In the genomic region with DNA sequence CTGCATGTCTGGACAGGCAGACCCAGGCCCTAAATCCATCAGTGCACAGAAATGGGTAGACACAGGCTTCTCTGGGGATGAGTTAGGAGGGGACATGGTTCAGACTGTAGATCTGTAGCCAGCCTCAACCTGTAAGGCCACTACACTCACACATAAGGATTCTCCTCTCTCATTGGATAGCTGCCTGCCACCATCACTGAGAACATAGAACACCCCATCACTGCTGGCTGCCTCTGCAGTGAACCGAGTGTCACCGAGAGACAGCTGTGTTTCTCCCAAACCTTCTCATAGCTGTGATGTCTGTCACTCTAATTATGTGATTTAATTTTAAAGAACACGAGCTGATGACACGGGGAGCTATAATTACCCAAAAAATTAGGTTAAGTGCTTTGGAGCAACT, we compare ENCODE assay signal across 9 mouse cellular contexts. TPM values are rescaled to one million over a fixed set of nuclear protein-coding genes. Genes with fewer than 3 reads are reported as not detected.
DNase-seq lines count a peak whose midpoint lies in the region; ATAC-seq and TF ChIP-seq lines count a peak whose summit lies in the region.
"Had no signal": no experiment of that assay in that cellular context is flagged by ENCODE, and none has a peak within 500 bp of the region (broad histone marks: within the 10 kb centered on the region; RNA-seq: fewer than 3 reads in every experiment).

No protein-coding gene starts in this region.

- WGBS in hindbrain, embryonic 16.5 days: 69% methylated on average over 4 of the region's 4 CpGs
- 80% methylated on average over 4 of the region's 4 CpGs for WGBS in hindbrain, embryonic 12.5 days

- H3K36me3 ChIP-seq in hindbrain, embryonic 16.5 days (ENCODE audit: control insufficient read depth, insufficient read depth, low read length): no peaks in the 10 kb centered on the region
- no peaks in the 10 kb centered on the region for H3K36me3 ChIP-seq in hindbrain, embryonic 12.5 days

- H3K9ac ChIP-seq in hindbrain, embryonic 16.5 days (ENCODE audit: low read depth, low read length): no peak overlapping the region
- no peak overlapping the region for H3K9ac ChIP-seq in hindbrain, embryonic 12.5 days

- TF ChIP-seq CTCF in embryonic fibroblast, embryonic 13.5 days (IDR thresholded peaks at IDR 0.05; ENCODE audit: borderline replicate concordance, insufficient read depth, low read length): no peak

- no peak for TF ChIP-seq POLR2A in embryonic fibroblast, embryonic 13.5 days (IDR thresholded peaks at IDR 0.05; ENCODE audit: low read depth, low read length)

- no peaks in the 10 kb centered on the region for H3K27me3 ChIP-seq in hindbrain, embryonic 16.5 days (replicated peaks; ENCODE audit: control insufficient read depth, insufficient read depth, low read length)
- H3K27me3 ChIP-seq in hindbrain, embryonic 12.5 days: peaks cover 8% of the 10 kb centered on the region

- no peaks in the 10 kb centered on the region for H3K9me3 ChIP-seq in hindbrain, embryonic 16.5 days (ENCODE audit: control insufficient read depth, low read length)
- H3K9me3 ChIP-seq in hindbrain, embryonic 12.5 days (replicated peaks): no peaks in the 10 kb centered on the region

- peak; percentile 7; the same call in 1 of the 2 replicates for ATAC-seq in cerebellum, adult (ENCODE audit: insufficient number of reproducible peaks, low FRiP score, low TSS enrichment)
- peak; percentile 20 for ATAC-seq in hindbrain, embryonic 16.5 days
- ATAC-seq in hindbrain, embryonic 12.5 days (ENCODE audit: low FRiP score): no peak

- H3K4me1 ChIP-seq in hindbrain, embryonic 16.5 days (ENCODE audit: control insufficient read depth, insufficient read depth, low read depth, low read length): peaks cover 9% of the 10 kb centered on the region
- peaks cover 22% of the 10 kb centered on the region for H3K4me1 ChIP-seq in hindbrain, embryonic 12.5 days
- H3K4me1 ChIP-seq in embryonic fibroblast, embryonic 13.5 days (ENCODE audit: control insufficient read depth, insufficient read depth, low read length): 0 out of 2 replicates have a peak, but pooled peaks cover 14% of the 10 kb centered on the region

- DNase-seq in cerebellum, postnatal 10 days: no peak
- DNase-seq in lung, postnatal 10 days: peak; percentile 31
- no peak for DNase-seq in lung, postnatal 14 days
- no peak for DNase-seq in layer of hippocampus, postnatal 36 days

- no peak overlapping the region for H3K4me3 ChIP-seq in hindbrain, embryonic 16.5 days (ENCODE audit: low read length)
- H3K4me3 ChIP-seq in hindbrain, embryonic 12.5 days: no peak overlapping the region
- H3K4me3 ChIP-seq in embryonic fibroblast, embryonic 13.5 days (ENCODE audit: insufficient read depth, low read length): no peak overlapping the region

- no peak overlapping the region for H3K4me2 ChIP-seq in hindbrain, embryonic 16.5 days (ENCODE audit: low read length)
- H3K4me2 ChIP-seq in hindbrain, embryonic 12.5 days (replicated peaks): no peak overlapping the region

- H3K27ac ChIP-seq in hindbrain, embryonic 16.5 days (ENCODE audit: low read depth, low read length): no peak overlapping the region
- no peak overlapping the region for H3K27ac ChIP-seq in hindbrain, embryonic 12.5 days
- peak overlapping the region; percentile 58; the same call in 1 of the 2 replicates for H3K27ac ChIP-seq in embryonic fibroblast, embryonic 13.5 days (ENCODE audit: insufficient read depth, low read length)

RNA-seq across cellular contexts. Expression of gene Gipc2, which starts 54.5 kb away (rescaled TPM):
- 9.7 and 11.9 TPM in 2 replicates for polyA plus RNA-seq in hindbrain, embryonic 16.5 days (2015; fragmentation: Nextera tagmentation; extraction: Ambion mirVana)
- polyA plus RNA-seq in hindbrain, embryonic 12.5 days (2016; fragmentation: Nextera tagmentation; extraction: Ambion mirVana): 2.6 and 3.3 TPM in 2 replicates
- 1.9 and 3.9 TPM in 2 replicates for polyA plus RNA-seq in embryonic fibroblast, embryonic 13.5 days (2011; ENCODE audit: insufficient read length, low read depth, missing spikeins)
- 1 to 10 TPM; 1.2 to 1.8 TPM for total RNA-seq in layer of hippocampus, postnatal 36 days (2021)
- total RNA-seq: hematopoietic stem cell, adult 5-6 weeks had no signal
